Mouse (Mus musculus): ENCODE measurements at regions not wholly inside any gene's neighbourhood (a gene's known extent, or its start where the extent isn't known, plus 50 kb on each side); places are given as distances from the start of the nearest gene placed in this dataset.

DNA sequence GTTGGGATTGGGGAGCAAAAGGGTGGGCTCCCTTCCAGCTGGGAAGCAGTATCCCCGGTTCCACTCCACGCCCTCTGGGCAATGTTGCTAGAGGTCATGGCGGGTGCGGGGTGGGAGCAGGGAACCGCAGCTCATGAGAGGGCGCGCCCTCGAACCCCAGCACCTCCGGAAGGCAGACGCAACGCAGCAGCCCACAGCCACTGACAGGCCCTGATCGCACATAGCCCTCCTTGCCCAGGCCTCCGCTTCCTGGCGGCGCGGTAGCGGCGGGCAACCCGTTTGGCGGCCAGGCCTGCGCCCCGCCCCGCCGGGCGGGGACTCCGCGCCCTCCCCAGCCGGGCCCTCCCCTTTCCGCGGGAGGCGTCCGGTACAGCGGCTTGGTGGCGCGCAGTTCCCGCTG lies 464.4 kb upstream of the Gm21863 start:
- DNase-seq (ENCODE audit: low read depth, low spot score): peak; percentile 2
